Mouse (Mus musculus) kidney, adult 10 weeks (tissue): ENCODE data around the gene Ldb1. TPM values are rescaled to one million over a fixed set of nuclear protein-coding genes. Genes with fewer than 3 reads are reported as not detected.

Experiments used
- polyA plus RNA-seq: library from polyadenylated mRNA; stranded (reverse); fragments of 350-450 nt; fragmentation: Illumina TruSeq; extraction: RNeasy Lipid Tissue Mini Kit (QIAGEN cat#74804); gene quantifications from one replicate; pipeline ENCODE4 v1.2.3, GENCODE M21; 2014; ENCODE audit warnings: low read depth, low replicate concordance

The Ldb1 gene
- polyA plus RNA-seq: 10.6 TPM

DNA sequence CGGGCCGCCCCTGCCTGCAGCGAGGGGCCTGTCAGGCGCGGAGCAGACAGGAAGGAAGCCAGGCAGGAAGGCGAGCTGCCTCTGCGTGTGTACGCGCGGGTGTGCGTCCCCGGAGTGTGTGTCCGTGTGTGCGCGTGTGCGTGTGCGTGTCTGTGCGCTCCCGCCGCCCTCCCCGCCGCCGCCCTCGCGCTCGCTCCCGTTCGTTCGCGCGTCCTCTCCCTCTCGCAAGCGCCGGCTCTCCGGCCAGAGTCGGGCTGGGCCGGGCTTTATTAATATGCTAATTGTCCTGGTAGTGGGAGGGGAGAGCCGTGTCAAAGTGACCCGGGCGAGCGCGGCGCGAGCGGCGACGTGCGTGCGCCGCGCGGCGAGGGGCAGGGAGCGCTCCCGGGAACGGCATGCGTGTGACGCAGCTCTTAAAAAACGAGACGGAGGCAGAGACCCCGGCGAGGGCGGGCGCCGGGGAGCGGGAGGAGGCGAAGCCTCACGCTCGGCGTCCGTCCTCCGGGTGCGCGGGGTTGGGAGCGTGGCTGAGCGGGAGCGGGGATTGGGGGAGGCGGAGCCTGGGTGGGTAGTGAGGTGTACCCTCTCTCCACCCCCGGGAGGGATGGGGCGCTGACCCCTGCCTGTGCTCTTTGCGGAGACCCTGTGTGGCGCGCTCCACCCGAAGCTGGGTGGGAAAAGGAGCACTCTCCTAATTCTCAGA is at the start of gene Ldb1:
Gene Ldb1, minus strand, starts transcription at position 222 of the 703 bp plus-strand sequence.

DNA sequence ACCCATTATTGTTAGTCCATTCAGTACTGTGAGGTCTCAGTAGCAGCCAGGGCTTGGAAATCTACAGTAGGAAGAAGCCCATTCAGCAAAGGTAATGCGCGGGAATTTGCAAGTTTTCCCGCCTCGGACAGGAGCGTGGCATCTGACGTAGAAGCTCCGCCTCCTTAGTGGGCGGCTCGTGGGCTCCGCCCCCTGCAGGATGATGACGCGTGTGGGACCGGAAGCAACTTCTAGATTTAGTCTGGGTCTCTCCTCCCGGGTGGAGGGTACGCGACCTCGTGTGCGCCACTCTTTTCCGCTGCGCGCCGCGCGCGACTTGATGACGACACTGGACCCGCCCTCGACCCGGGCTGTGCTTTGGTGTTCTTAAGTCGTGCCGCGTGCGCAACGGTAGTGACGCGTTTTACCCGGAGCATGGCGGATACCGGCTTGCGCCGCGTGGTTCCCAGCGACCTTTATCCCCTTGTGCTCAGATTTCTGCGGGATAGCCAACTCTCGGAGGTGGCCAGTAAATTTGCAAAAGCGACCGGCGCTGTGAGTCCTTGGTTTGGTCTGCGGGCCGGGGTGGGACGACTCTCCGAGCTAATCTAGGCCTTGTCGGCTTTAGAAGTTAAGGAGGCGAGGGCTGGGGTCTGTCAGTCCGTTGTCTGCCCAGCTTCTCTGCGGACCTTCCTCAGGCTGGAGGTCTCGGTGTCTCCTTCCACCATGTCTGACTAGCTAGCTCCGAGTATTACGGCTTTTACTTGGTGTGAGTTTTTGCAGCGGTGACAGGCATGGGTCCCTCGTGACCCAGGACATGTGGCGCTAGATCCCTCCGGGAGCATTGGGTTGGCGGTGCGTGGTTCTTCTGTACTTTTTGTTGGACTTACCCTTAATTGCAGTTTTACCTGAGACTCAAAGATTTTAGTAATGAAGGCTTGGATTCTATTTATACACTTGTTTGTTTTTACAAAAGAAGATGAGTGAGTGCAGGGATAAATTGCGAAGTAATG is 30.9 kb upstream of the Ldb1 start, which contains the start of gene Nolc1:
Gene Nolc1, plus strand, starts transcription at position 248 of the 992 bp plus-strand sequence.

DNA sequence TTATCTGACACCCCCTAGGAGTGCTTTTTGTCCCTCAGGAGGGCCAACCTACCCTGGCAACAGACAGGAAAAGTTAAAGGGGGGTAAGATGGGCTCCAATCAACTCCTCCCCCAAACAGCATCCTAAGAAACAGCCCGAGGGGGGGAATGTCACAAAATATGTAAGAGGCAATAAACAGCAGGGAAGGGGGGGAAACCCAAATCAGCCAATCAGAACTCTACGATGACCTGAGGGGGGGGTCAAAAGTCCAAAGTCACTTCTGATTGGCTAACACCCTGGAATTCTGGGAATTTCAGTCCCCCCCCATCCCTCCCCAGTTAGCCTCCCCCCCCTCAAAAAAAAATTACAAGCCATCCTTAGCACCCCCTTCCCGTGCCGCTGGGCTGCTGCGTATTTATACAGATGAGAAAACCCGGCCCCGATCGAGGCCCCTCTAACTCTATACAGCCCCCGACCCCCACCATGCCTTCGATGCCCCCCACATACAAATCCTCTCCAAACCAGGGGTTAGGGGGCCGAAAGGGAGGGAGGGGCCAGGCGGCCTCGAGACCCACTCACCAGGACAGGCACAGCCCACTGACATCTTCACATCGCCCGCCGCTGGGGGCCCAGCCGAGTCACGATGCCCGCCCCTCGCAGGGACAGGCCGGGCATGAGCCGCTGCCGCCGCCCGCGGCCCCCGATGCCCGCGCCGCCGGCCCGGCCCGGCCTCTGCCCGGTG is 582 bp downstream of the Ldb1 start, which contains the start of gene Pprc1:
Gene Pprc1, plus strand, starts transcription at position 616 of the 722 bp plus-strand sequence.

DNA sequence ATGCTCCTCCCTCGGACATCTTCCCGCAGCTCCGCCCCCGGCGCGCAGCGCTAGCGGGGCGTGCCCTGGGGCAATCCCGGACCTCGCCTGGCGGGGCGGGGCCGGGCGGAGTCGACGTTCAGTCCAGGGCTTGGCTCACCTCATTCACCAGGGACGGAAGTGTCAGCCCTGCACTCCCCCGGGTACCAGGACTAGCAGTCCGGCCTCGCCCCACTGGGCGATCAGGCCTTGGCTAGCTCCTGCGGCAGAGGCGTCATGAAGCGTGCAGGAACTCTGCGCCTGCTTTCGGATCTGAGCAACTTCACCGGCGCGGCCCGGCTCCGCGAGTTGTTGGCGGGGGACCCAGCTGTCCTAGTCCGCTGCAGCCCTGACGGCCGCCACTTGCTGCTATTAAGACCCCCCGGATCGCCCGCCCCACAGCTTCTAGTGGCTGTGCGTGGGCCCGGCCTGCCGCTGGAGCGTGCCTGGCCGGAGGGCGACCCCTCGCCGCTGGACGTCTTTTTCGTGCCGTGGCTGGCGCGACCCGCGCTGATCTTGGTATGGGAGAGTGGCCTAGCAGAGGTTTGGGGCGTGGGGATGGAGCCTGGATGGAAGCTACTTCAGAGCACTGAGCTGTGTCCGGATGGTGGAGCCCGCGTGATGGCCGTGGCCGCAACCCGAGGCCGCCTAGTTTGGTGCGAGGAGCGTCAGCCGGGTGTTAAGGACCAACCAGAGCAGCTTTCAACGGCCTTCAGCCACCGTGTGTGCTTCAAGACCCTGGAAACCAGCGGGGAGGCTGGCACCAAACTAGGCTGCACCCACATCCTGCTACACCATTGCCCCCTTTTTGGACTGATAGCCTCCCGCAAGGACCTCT is 41.4 kb downstream of the Ldb1 start, which contains the start of gene Hps6:
Gene Hps6, plus strand, starts transcription at position 138 of the 856 bp plus-strand sequence.

DNA sequence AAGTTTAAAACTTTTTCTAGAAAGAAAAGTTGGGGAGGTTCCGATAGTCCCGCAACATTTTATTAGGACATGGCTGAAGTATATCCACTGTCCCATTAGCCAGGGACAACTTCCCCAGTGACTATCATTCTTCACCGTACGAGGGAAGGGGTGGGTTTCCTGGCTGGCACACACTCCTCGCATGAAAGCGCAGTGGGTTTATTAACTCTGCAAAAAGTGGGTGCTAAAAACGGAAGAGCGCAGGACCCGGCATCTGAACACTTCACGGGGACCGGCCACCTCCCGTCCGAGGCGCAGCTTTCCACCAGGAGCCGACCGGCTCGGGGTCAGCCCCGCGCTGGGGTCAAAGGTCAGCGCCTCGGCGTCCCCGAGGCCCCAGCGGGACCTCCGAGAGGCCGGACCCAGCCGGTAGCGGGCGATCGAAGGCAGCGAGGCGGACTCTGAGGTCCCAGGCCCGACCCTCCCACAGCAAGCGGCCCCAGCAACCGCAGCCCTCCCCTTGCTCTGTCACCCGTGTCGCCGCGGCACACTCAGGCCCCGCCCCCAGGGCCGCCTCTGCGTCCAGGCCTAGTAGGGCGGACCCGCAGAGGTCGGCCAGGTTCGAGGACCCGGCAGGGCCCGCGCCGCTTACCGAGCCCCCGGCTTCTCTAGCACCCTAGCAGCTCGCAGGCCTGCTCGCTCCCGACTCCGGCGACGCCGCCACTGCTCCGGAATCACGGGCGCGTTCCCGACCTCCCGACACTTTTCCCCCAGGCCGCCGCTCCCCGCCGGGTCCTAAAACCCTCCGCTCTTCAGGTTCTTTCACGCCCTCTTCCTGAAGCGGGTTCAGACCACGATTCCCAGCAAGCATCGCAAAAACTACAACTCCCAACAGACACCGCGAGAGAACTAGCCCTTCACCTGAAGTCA is 47.0 kb downstream of the Ldb1 start, which contains the start of gene Armh3:
Gene Armh3, minus strand, starts transcription at position 704 of the 909 bp plus-strand sequence.

Other genes starting within 250 kb of the Ldb1 start
- 10.1 TPM for gene Kcnip2, start 229.2 kb downstream of the Ldb1 start, polyA plus RNA-seq
- gene Armh3, start 46.7 kb downstream of the Ldb1 start, polyA plus RNA-seq: 17.1 TPM
- gene Hps6, start 41.7 kb downstream of the Ldb1 start, polyA plus RNA-seq: not detected
- 1.6 TPM for gene Pprc1, start 328 bp downstream of the Ldb1 start, polyA plus RNA-seq
- gene Nolc1, start 30.6 kb upstream of the Ldb1 start, polyA plus RNA-seq: 8.6 TPM
- 0.36 TPM for gene Elovl3, start 86.7 kb upstream of the Ldb1 start, polyA plus RNA-seq
- gene Pitx3, start 103.1 kb upstream of the Ldb1 start, polyA plus RNA-seq: not detected
- gene Gbf1, start 107.3 kb upstream of the Ldb1 start, polyA plus RNA-seq: 17.7 TPM